In genomic region chr14:52283629-52284028, GRCm38 (mm10) we compare ENCODE assay signal across 13 mouse cellular contexts.
"Had no signal": no experiment of that assay in that cellular context is flagged by ENCODE, and none has a peak within 500 bp of the region (broad histone marks: within the 10 kb centered on the region; RNA-seq: fewer than 3 reads in every experiment).

No protein-coding gene starts in this region.

- H3K9me3 ChIP-seq: liver, embryonic 13.5 days; midbrain, embryonic 12.5 days; neural tube, embryonic 13.5 days; stomach, embryonic 15.5 days had no signal

- H3K4me3 ChIP-seq: liver, embryonic 13.5 days; midbrain, embryonic 12.5 days; myocyte; neural tube, embryonic 13.5 days; stomach, embryonic 15.5 days had no signal

- DNase-seq: kidney, adult 18-20 months; kidney, adult 9 months; kidney, postnatal 14 days; kidney, postnatal 4 days; liver, embryonic 13.5 days; lung, adult 2 months; thymus, postnatal 25 days had no signal

- ATAC-seq: midbrain, embryonic 16.5 days had no signal

- H3K9ac ChIP-seq: liver, embryonic 13.5 days; midbrain, embryonic 12.5 days; neural tube, embryonic 13.5 days; stomach, embryonic 15.5 days had no signal

- H3K27ac ChIP-seq: liver, embryonic 13.5 days; macrophage; midbrain, embryonic 12.5 days; neural tube, embryonic 13.5 days; stomach, embryonic 15.5 days had no signal

- H3K4me2 ChIP-seq: liver, embryonic 13.5 days; midbrain, embryonic 12.5 days; neural tube, embryonic 13.5 days; stomach, embryonic 15.5 days had no signal

- H3K27me3 ChIP-seq: liver, embryonic 13.5 days; midbrain, embryonic 12.5 days; neural tube, embryonic 13.5 days; stomach, embryonic 15.5 days had no signal
